Mouse (Mus musculus) heart, adult 18-20 months (tissue): Measurements from ENCODE around the gene Wbp2. TPM values are rescaled to one million over a fixed set of nuclear protein-coding genes. Genes with fewer than 3 reads are reported as not detected.

Source experiments
- DNase-seq, 2 experiments: peaks; one replicate each; pipeline ENCODE4 v3.0.0; 2021 to 2022; ENCODE audit warnings: mixed read lengths in 1 of 2
- total RNA-seq, 2 experiments: library from RNA; stranded (reverse); gene quantifications; 2 replicates each; pipeline ENCODE4 v1.2.3; 2021

Gene Wbp2
- total RNA-seq, 2 experiments from 2014 or later, result 93.3 to 109 TPM

- no peak for DNase-seq
These were observed 4.8 kb upstream of the Wbp2 start for GRCm38 (mm10) chr11:116091591-116091990.

- no peak for DNase-seq
These were observed 2.8 kb upstream of the Wbp2 start for GRCm38 (mm10) chr11:116089545-116089944.

- peak; percentile 44 to 52 for DNase-seq
These were observed 2.1 kb upstream of the Wbp2 start for GRCm38 (mm10) chr11:116088741-116089394.

- no peak for DNase-seq
These were observed 1.4 kb upstream of the Wbp2 start for GRCm38 (mm10) chr11:116088188-116088587.

GRCm38 (mm10) chr11:116087194-116088130, 667 bp upstream of the Wbp2 start:
- peak; percentile 93 to 97 for DNase-seq

GRCm38 (mm10) chr11:116084166-116084565, 2.6 kb downstream of the Wbp2 start:
- no peak for DNase-seq

GRCm38 (mm10) chr11:116083096-116083672, 3.6 kb downstream of the Wbp2 start:
- no peak for DNase-seq

- DNase-seq, result peak in 1 of 2 experiments; percentile 74
These were observed 5.7 kb downstream of the Wbp2 start for GRCm38 (mm10) chr11:116081081-116081480.

- DNase-seq, result no peak
These were observed 7.3 kb downstream of the Wbp2 start for GRCm38 (mm10) chr11:116079511-116079910.

GRCm38 (mm10) chr11:116078676-116079320, 8.0 kb downstream of the Wbp2 start:
- no peak for DNase-seq

GRCm38 (mm10) chr11:116078221-116078620, 8.6 kb downstream of the Wbp2 start:
- DNase-seq, result peak; percentile 65 to 70

- peak in 1 of 2 experiments; percentile 58 for DNase-seq
These were observed 9.2 kb downstream of the Wbp2 start, which contains the start of gene Unc13d for GRCm38 (mm10) chr11:116077446-116078204. TSS of gene Unc13d (minus strand) at chr11:116077961.

- DNase-seq, result no peak
These were observed 10.0 kb downstream of the Wbp2 start for GRCm38 (mm10) chr11:116076836-116077235.

- no peak for DNase-seq
These were observed 10.6 kb downstream of the Wbp2 start for GRCm38 (mm10) chr11:116076266-116076540.

GRCm38 (mm10) chr11:116075539-116076265, 11.1 kb downstream of the Wbp2 start:
- no peak for DNase-seq

GRCm38 (mm10) chr11:116074436-116074991, 12.3 kb downstream of the Wbp2 start:
- no peak for DNase-seq

GRCm38 (mm10) chr11:116072608-116073007, 14.2 kb downstream of the Wbp2 start:
- DNase-seq, result no peak

- no peak for DNase-seq
These were observed 15.3 kb downstream of the Wbp2 start for GRCm38 (mm10) chr11:116071510-116071909.

GRCm38 (mm10) chr11:116065345-116065744, 21.4 kb downstream of the Wbp2 start:
- DNase-seq, result no peak

- no peak for DNase-seq
These were observed 22.5 kb downstream of the Wbp2 start for GRCm38 (mm10) chr11:116064187-116064867.
